Mouse (Mus musculus) forebrain, embryonic 14.5 days (tissue): ENCODE results near the gene Pakap. TPM values are rescaled to one million over a fixed set of nuclear protein-coding genes. Genes with fewer than 3 reads are reported as not detected.

Experiments
- ATAC-seq: fragments of 200-750 bp; cut with Nextera tagmentation; 2 replicates; pipeline ENCODE4 v1.8.0; 2017; ENCODE audit warnings: mild to moderate bottlenecking, moderate library complexity
- DNase-seq: peaks from one replicate; pipeline ENCODE4 v3.0.0-alpha.2; 2015; ENCODE audit warnings: low spot score
- H3K27ac ChIP-seq: fragments of 300-500 bp; sonication (generic); 2 replicates; pipeline ENCODE4 v1.5.1; 2014; ENCODE audit warnings: low read depth, mild to moderate bottlenecking, control low read depth, low read length, moderate library complexity
- H3K27me3 ChIP-seq: fragments of 300-500 bp; sonication (generic); replicated peaks from 2 replicates; pipeline ENCODE4 v1.6.1; 2014; ENCODE audit warnings: low read length, control low read depth, mixed read lengths; ENCODE audit not compliant: control insufficient read depth, insufficient read depth
- H3K36me3 ChIP-seq: fragments of 300-500 bp; sonication (generic); 2 replicates; pipeline ENCODE4 v1.6.1; 2014; ENCODE audit warnings: low read length, control low read depth; ENCODE audit not compliant: control insufficient read depth, insufficient read depth
- H3K4me1 ChIP-seq: fragments of 300-500 bp; sonication (generic); 2 replicates; pipeline ENCODE4 v1.6.1; 2014; ENCODE audit warnings: antibody characterized with exemption, low read length, control low read depth; ENCODE audit not compliant: control insufficient read depth, insufficient read depth
- H3K4me2 ChIP-seq: fragments of 300-500 bp; sonication (generic); 2 replicates; pipeline ENCODE4 v1.6.1; 2014; ENCODE audit warnings: mild to moderate bottlenecking, control low read depth, low read length
- H3K4me3 ChIP-seq: fragments of 300-500 bp; sonication (generic); 2 replicates; pipeline ENCODE4 v1.5.1; 2014; ENCODE audit warnings: low read depth, low read length, control low read depth
- H3K9ac ChIP-seq: fragments of 300-500 bp; sonication (generic); 2 replicates; pipeline ENCODE4 v1.6.1; 2014; ENCODE audit warnings: mild to moderate bottlenecking, low read length, control low read depth, moderate library complexity
- H3K9me3 ChIP-seq: fragments of 300-500 bp; sonication (generic); replicated peaks from 2 replicates; pipeline ENCODE4 v1.6.1; 2016; ENCODE audit warnings: low read length, control low read depth, mixed read lengths; ENCODE audit not compliant: control insufficient read depth
- WGBS: fragments of 180-500 bp; shearing (Covaris S2); extraction: QIAGEN DNeasy Blood & Tissue Kit; methylation state at CpG from one replicate; pipeline ENCODE4 v1.1.7; 2014; 5-methylcytosine and 5-hydroxymethylcytosine counted together
- polyA plus RNA-seq: library from polyadenylated mRNA; unstranded; fragments of >200 nt; fragmentation: Nextera tagmentation; extraction: Ambion mirVana; gene quantifications from 2 replicates; pipeline ENCODE4 v1.2.1, GENCODE M21; 2014

Gene Pakap
- polyA plus RNA-seq, 1 experiment from 2014 or later, result 4.1 TPM

GRCm38 (mm10) chr4:57847676-57848075 is 279.7 kb downstream of the Pakap start:
- Histone ChIP-seq H3K27me3 (no peaks in the 10 kb centered on the region), H3K4me2 (0 out of 2 replicates have a peak overlapping the region, but pooled peaks have one; percentile 3), H3K9me3 (no peaks in the 10 kb centered on the region), H3K4me1 (peaks cover 5% of the 10 kb centered on the region; the same call in 1 of the 2 replicates), H3K27ac (no peak overlapping the region), H3K9ac (no peak overlapping the region; the same call in 1 of the 2 replicates), H3K36me3 (no peaks in the 10 kb centered on the region), H3K4me3 (no peak overlapping the region)
- WGBS, result 90% methylated on average over 3 of the region's 3 CpGs
- DNase-seq (no peak), ATAC-seq (no peak)

GRCm38 (mm10) chr4:57849465-57849864 is 281.5 kb downstream of the Pakap start:
- peaks cover 5% of the 10 kb centered on the region; the same call in 1 of the 2 replicates for H3K4me1 ChIP-seq
- ATAC-seq (no peak), DNase-seq (no peak)
- H3K9ac ChIP-seq, result no peak overlapping the region
- H3K27ac ChIP-seq, result no peak overlapping the region
- H3K36me3 ChIP-seq, result no peaks in the 10 kb centered on the region
- no peak overlapping the region for H3K4me2 ChIP-seq
- no peak overlapping the region for H3K4me3 ChIP-seq
- no peaks in the 10 kb centered on the region for H3K9me3 ChIP-seq
- H3K27me3 ChIP-seq, result no peaks in the 10 kb centered on the region
- WGBS, result 89% methylated on average over 6 of the region's 6 CpGs

DNA sequence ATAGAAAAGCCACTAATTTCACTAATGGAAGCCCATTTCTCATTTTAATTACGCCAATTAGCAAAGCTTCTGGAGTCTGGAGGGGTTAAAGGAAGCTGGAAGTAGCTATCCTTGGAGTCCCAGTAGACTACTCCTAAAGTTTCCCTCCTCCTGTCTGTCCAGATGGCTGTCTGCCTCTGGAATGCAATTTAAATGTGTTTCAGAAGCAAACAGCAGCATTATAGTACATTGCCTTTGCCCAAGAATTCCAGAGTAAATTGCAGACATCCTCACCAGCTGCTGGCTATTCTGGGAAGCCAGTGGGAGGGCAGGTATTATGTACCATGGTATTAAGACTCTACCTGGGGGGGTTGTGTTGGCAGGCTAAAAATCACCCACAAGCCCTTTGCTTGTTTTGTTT is 283.8 kb downstream of the Pakap start:
- no peak overlapping the region for H3K4me3 ChIP-seq
- H3K4me2 ChIP-seq, result no peak overlapping the region
- H3K4me1 ChIP-seq, result no peaks in the 10 kb centered on the region; the same call in 1 of the 2 replicates
- no peak overlapping the region for H3K9ac ChIP-seq
- H3K27me3 ChIP-seq, result no peaks in the 10 kb centered on the region
- WGBS, result 72% methylated on average over 1 of the region's 1 CpGs
- ATAC-seq (no peak), DNase-seq (no peak)
- H3K27ac ChIP-seq, result no peak overlapping the region
- no peaks in the 10 kb centered on the region for H3K9me3 ChIP-seq
- peaks cover 8% of the 10 kb centered on the region; the same call in 1 of the 2 replicates for H3K36me3 ChIP-seq

GRCm38 (mm10) chr4:57852461-57853040 is 284.6 kb downstream of the Pakap start:
- Histone ChIP-seq H3K9ac (no peak overlapping the region), H3K27ac (no peak overlapping the region), H3K27me3 (no peaks in the 10 kb centered on the region), H3K9me3 (no peaks in the 10 kb centered on the region), H3K36me3 (peaks cover 8% of the 10 kb centered on the region; the same call in 1 of the 2 replicates), H3K4me1 (no peaks in the 10 kb centered on the region; the same call in 1 of the 2 replicates), H3K4me3 (no peak overlapping the region), H3K4me2 (no peak overlapping the region)
- ATAC-seq (no peak), DNase-seq (no peak)
- 27% methylated on average over 9 of the region's 9 CpGs for WGBS

GRCm38 (mm10) chr4:57854181-57854580 is 286.2 kb downstream of the Pakap start:
- Histone ChIP-seq H3K9ac (no peak overlapping the region), H3K27me3 (no peaks in the 10 kb centered on the region), H3K4me2 (no peak overlapping the region), H3K4me3 (no peak overlapping the region), H3K27ac (no peak overlapping the region), H3K9me3 (no peaks in the 10 kb centered on the region), H3K36me3 (peaks cover 8% of the 10 kb centered on the region; the same call in 1 of the 2 replicates), H3K4me1 (no peaks in the 10 kb centered on the region; the same call in 1 of the 2 replicates)
- WGBS, result 86% methylated on average over 6 of the region's 6 CpGs
- DNase-seq, result no peak
- ATAC-seq, result no peak

DNA sequence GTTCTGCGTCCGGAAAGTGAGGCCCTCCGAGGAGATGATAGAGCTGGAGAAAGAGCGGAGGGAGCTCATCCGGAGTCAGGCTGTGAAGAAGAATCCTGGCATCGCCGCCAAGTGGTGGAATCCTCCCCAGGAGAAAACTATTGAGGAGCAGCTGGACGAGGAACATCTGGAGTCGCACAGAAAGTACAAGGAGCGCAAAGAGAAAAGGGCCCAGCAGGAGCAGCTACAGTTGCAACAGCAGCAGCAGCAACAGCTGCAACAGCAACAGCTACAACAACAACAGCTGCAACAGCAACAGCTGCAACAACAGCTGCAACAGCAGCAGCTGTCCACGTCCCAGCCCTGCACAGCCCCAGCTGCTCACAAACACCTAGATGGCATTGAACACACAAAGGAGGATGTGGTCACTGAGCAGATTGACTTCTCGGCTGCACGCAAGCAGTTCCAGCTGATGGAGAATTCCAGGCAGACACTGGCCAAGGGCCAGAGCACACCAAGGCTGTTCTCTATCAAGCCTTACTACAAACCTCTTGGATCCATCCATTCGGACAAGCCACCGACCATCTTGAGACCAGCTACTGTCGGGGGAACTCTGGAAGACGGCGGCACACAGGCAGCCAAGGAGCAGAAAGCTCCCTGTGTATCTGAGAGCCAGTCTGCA is 287.4 kb downstream of the Pakap start:
- DNase-seq (no peak), ATAC-seq (no peak)
- H3K9me3 ChIP-seq, result no peaks in the 10 kb centered on the region
- no peaks in the 10 kb centered on the region for H3K27me3 ChIP-seq
- no peak overlapping the region for H3K4me2 ChIP-seq
- H3K4me1 ChIP-seq, result no peaks in the 10 kb centered on the region; the same call in 1 of the 2 replicates
- peaks cover 8% of the 10 kb centered on the region; the same call in 1 of the 2 replicates for H3K36me3 ChIP-seq
- no peak overlapping the region for H3K9ac ChIP-seq
- 94% methylated on average over 18 of the region's 18 CpGs for WGBS
- no peak overlapping the region for H3K4me3 ChIP-seq
- H3K27ac ChIP-seq, result no peak overlapping the region

- Histone ChIP-seq H3K4me3 (no peak overlapping the region), H3K9me3 (no peaks in the 10 kb centered on the region), H3K36me3 (peaks cover 8% of the 10 kb centered on the region; the same call in 1 of the 2 replicates), H3K27ac (no peak overlapping the region), H3K9ac (no peak overlapping the region), H3K4me1 (no peaks in the 10 kb centered on the region; the same call in 1 of the 2 replicates), H3K27me3 (no peaks in the 10 kb centered on the region), H3K4me2 (no peak overlapping the region)
- DNase-seq, result no peak
- 93% methylated on average over 10 of the region's 10 CpGs for WGBS
- no peak for ATAC-seq
These were observed 288.7 kb downstream of the Pakap start for GRCm38 (mm10) chr4:57856673-57857072.

- H3K9me3 ChIP-seq, result no peaks in the 10 kb centered on the region
- ATAC-seq (no peak), DNase-seq (no peak)
- H3K4me3 ChIP-seq, result no peak overlapping the region
- no peak overlapping the region for H3K9ac ChIP-seq
- H3K4me2 ChIP-seq, result no peak overlapping the region
- no peaks in the 10 kb centered on the region for H3K27me3 ChIP-seq
- no peaks in the 10 kb centered on the region for H3K4me1 ChIP-seq
- WGBS, result 93% methylated on average over 6 of the region's 6 CpGs
- peaks cover 8% of the 10 kb centered on the region; the same call in 1 of the 2 replicates for H3K36me3 ChIP-seq
- no peak overlapping the region for H3K27ac ChIP-seq
These were observed 292.2 kb downstream of the Pakap start for GRCm38 (mm10) chr4:57860204-57860611.

- WGBS, result 84% methylated on average over 6 of the region's 6 CpGs
These were observed 293.2 kb downstream of the Pakap start for GRCm38 (mm10) chr4:57861166-57861565.

More at GRCm38 (mm10) chr4:57861166-57861565, 293.2 kb downstream of the Pakap start:
- Histone ChIP-seq H3K4me3 (no peak overlapping the region), H3K4me2 (no peak overlapping the region), H3K27ac (no peak overlapping the region), H3K27me3 (no peaks in the 10 kb centered on the region), H3K36me3 (0 out of 2 replicates have a peak, but pooled peaks cover 4% of the 10 kb centered on the region), H3K4me1 (no peaks in the 10 kb centered on the region), H3K9ac (no peak overlapping the region), H3K9me3 (no peaks in the 10 kb centered on the region)
- ATAC-seq, result no peak
- DNase-seq, result no peak
